Mouse (Mus musculus): ENCODE measurements around the gene Mast2. TPM values are rescaled to one million over a fixed set of nuclear protein-coding genes. Genes with fewer than 3 reads are reported as not detected.
A peak's percentile ranks its signal among the peaks of the same experiment; 100 is the strongest.

The Mast2 gene
- 107 and 224 TPM in 2 replicates for polyA plus RNA-seq (2012; rRNA removed)

DNA sequence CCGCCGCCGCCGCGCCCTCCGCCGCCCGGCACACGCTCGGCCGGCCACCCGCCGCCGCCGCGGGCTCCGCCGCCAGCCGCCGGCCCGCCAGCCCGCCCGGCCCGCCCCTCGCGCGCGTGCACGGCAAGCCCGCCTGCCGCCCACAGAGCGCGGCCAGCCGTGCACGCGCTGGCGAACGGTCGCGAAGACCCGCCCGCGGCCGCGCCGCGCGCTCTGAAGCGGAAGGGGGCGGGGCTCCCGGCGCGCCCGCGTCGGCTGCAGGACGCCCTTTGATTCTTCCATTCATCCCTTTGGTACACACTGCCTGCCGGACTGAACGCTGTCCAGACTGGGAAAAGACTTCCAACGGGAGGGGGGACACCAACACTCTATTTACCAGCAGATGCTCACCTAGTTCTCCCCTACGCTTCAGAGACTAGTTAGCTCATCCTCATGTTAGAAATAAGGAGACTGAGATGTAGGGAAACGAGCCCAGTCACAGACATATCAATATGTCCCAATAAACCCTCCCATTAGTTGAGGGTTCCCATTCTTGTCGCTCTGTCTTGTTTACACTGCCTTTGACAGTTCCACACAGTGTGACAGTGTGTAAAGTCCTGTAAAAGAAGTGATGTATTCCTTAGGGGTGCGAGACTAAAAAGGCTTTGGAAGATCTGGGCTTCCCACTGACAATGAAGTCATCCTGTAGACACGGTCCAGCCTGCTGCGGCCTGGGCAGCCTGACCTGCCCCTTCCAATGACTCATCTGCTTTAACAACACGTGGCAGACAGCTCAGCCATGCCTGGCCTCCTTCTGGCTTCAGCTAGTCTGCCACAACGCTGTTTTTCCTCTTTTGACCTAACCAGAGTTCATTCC is at the start of gene Mast2:
TSS of gene Mast2 (minus strand) at position 58 of the 856 bp plus-strand sequence.
- peaks cover 8% of the 10 kb centered on the region; the same call in 1 of the 2 replicates for H3K4me1 ChIP-seq (ENCODE audit: control insufficient read depth, insufficient read depth, insufficient read length, low read length)
- H3K36me3 ChIP-seq (ENCODE audit: control insufficient read depth, insufficient read depth, low read length) = no peaks in the 10 kb centered on the region
- WGBS = 3% methylated on average over 68 of the region's 68 CpGs
- H3K27me3 ChIP-seq (ENCODE audit: control insufficient read depth, insufficient read depth, low read length) = no peaks in the 10 kb centered on the region
- peak within 1 kb of the TSS; percentile 64 for H3K27ac ChIP-seq (ENCODE audit: insufficient read depth, low read depth, low read length)
- peak within 1 kb of the TSS; percentile 83 for H3K4me3 ChIP-seq (ENCODE audit: low read depth, low read length)
- no peak for TF ChIP-seq POLR2A (IDR thresholded peaks at IDR 0.05; ENCODE audit: low read depth, low read length)
- no peak for TF ChIP-seq CTCF (IDR thresholded peaks at IDR 0.05; ENCODE audit: extremely low read depth, insufficient read length, insufficient replicate concordance, low read depth, low read length)

GRCm38 (mm10) chr4:116507425-116508218 is 43.6 kb upstream of the Mast2 start, which contains the start of gene Ipp:
Ipp (plus strand) TSS chr4:116507549.
- Histone ChIP-seq H3K27ac (ENCODE audit: insufficient read depth, low read depth, low read length) (peak within 1 kb of the TSS; percentile 76), H3K4me1 (ENCODE audit: control insufficient read depth, insufficient read depth, insufficient read length, low read length) (no peaks in the 10 kb centered on the region), H3K4me3 (ENCODE audit: low read depth, low read length) (peak within 1 kb of the TSS; percentile 67), H3K36me3 (ENCODE audit: control insufficient read depth, insufficient read depth, low read length) (peaks cover 2% of the 10 kb centered on the region; the same call in 1 of the 2 replicates), H3K27me3 (ENCODE audit: control insufficient read depth, insufficient read depth, low read length) (no peaks in the 10 kb centered on the region)
- TF ChIP-seq CTCF (IDR thresholded peaks at IDR 0.05; ENCODE audit: extremely low read depth, insufficient read length, insufficient replicate concordance, low read depth, low read length) = peak; percentile 24; the same call in 1 of the 2 replicates
- TF ChIP-seq POLR2A (IDR thresholded peaks at IDR 0.05; ENCODE audit: low read depth, low read length) = peak; percentile 88
- under 1% methylated on average over 55 of the region's 55 CpGs for WGBS

GRCm38 (mm10) chr4:116506886-116507424 is 43.0 kb upstream of the Mast2 start:
- H3K27ac ChIP-seq (ENCODE audit: insufficient read depth, low read depth, low read length) = peak overlapping the region; percentile 64
- WGBS = 16% methylated on average over 11 of the region's 11 CpGs

GRCm38 (mm10) chr4:116499978-116500377 is 36.0 kb upstream of the Mast2 start:
- H3K4me3 ChIP-seq (ENCODE audit: low read depth, low read length) = no peak overlapping the region
- no peak for TF ChIP-seq CTCF (IDR thresholded peaks at IDR 0.05; ENCODE audit: extremely low read depth, insufficient read length, insufficient replicate concordance, low read depth, low read length)
- H3K27me3 ChIP-seq (ENCODE audit: control insufficient read depth, insufficient read depth, low read length) = no peaks in the 10 kb centered on the region
- peaks cover 4% of the 10 kb centered on the region; the same call in 1 of the 2 replicates for H3K4me1 ChIP-seq (ENCODE audit: control insufficient read depth, insufficient read depth, insufficient read length, low read length)
- no peaks in the 10 kb centered on the region for H3K36me3 ChIP-seq (ENCODE audit: control insufficient read depth, insufficient read depth, low read length)
- WGBS = 20% methylated on average over 3 of the region's 3 CpGs
- H3K27ac ChIP-seq (ENCODE audit: insufficient read depth, low read depth, low read length) = no peak overlapping the region

More at GRCm38 (mm10) chr4:116506886-116507424, 43.0 kb upstream of the Mast2 start:
- TF ChIP-seq CTCF (IDR thresholded peaks at IDR 0.05; ENCODE audit: extremely low read depth, insufficient read length, insufficient replicate concordance, low read depth, low read length) = no peak
- TF ChIP-seq POLR2A (IDR thresholded peaks at IDR 0.05; ENCODE audit: low read depth, low read length) = no peak
- Histone ChIP-seq H3K4me1 (ENCODE audit: control insufficient read depth, insufficient read depth, insufficient read length, low read length) (no peaks in the 10 kb centered on the region), H3K27me3 (ENCODE audit: control insufficient read depth, insufficient read depth, low read length) (no peaks in the 10 kb centered on the region), H3K36me3 (ENCODE audit: control insufficient read depth, insufficient read depth, low read length) (peaks cover 2% of the 10 kb centered on the region; the same call in 1 of the 2 replicates), H3K4me3 (ENCODE audit: low read depth, low read length) (peak overlapping the region; percentile 67)

DNA sequence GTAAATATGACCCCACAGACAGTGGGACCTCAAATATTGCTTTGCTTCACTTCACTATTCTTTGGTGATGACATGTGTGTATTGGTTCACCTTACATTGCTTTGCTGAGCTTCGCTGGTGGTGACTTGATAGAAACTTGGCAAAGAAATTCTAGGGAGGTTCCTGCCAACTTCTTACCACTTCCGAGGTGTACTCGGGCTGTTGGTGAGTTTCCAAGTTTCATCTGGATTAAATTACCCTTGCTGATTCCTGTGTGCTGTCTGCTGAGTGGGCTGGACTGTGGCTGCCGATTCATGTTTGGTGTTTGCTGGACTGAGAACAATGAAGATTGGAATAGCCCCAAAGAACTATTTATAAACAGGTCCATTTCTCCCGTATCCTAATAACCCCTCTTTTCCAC is 29.7 kb upstream of the Mast2 start:
- WGBS = 54% methylated on average over 5 of the region's 5 CpGs
- Histone ChIP-seq H3K27me3 (ENCODE audit: control insufficient read depth, insufficient read depth, low read length) (no peaks in the 10 kb centered on the region), H3K36me3 (ENCODE audit: control insufficient read depth, insufficient read depth, low read length) (no peaks in the 10 kb centered on the region), H3K4me1 (ENCODE audit: control insufficient read depth, insufficient read depth, insufficient read length, low read length) (peaks cover 16% of the 10 kb centered on the region; the same call in 1 of the 2 replicates), H3K4me3 (ENCODE audit: low read depth, low read length) (no peak overlapping the region), H3K27ac (ENCODE audit: insufficient read depth, low read depth, low read length) (no peak overlapping the region)
- TF ChIP-seq CTCF (IDR thresholded peaks at IDR 0.05; ENCODE audit: extremely low read depth, insufficient read length, insufficient replicate concordance, low read depth, low read length) = no peak
- TF ChIP-seq POLR2A (IDR thresholded peaks at IDR 0.05; ENCODE audit: low read depth, low read length) = no peak

- H3K27me3 ChIP-seq (ENCODE audit: control insufficient read depth, insufficient read depth, low read length) = no peaks in the 10 kb centered on the region
- H3K4me1 ChIP-seq (ENCODE audit: control insufficient read depth, insufficient read depth, insufficient read length, low read length) = peaks cover 16% of the 10 kb centered on the region; the same call in 1 of the 2 replicates
- H3K27ac ChIP-seq (ENCODE audit: insufficient read depth, low read depth, low read length) = peak overlapping the region; percentile 83
- no peaks in the 10 kb centered on the region for H3K36me3 ChIP-seq (ENCODE audit: control insufficient read depth, insufficient read depth, low read length)
- TF ChIP-seq CTCF (IDR thresholded peaks at IDR 0.05; ENCODE audit: extremely low read depth, insufficient read length, insufficient replicate concordance, low read depth, low read length) (no peak), POLR2A (IDR thresholded peaks at IDR 0.05; ENCODE audit: low read depth, low read length) (no peak)
- 9% methylated on average over 4 of the region's 4 CpGs for WGBS
- no peak overlapping the region for H3K4me3 ChIP-seq (ENCODE audit: low read depth, low read length)
These were observed 28.5 kb upstream of the Mast2 start for GRCm38 (mm10) chr4:116492460-116492859.

Measured in small intestine, adult 2 months (tissue).